Comparison of ENCODE assay signal across 8 mouse cellular contexts in genomic region chr6:33248894-33249758, GRCm38 (mm10). TPM values are rescaled to one million over a fixed set of nuclear protein-coding genes. Genes with fewer than 3 reads are reported as not detected.
DNase-seq lines count a peak whose midpoint lies in the region; ATAC-seq lines count a peak whose summit lies in the region.

TSS of gene Exoc4 (plus strand) at chr6:33249085.

- H3K27ac ChIP-seq in heart, embryonic 10.5 days, result peak within 1 kb of the TSS; percentile 96
- peak within 1 kb of the TSS; percentile 14; the same call in 1 of the 2 replicates for H3K27ac ChIP-seq in kidney, embryonic 15.5 days

- no peaks in the 10 kb centered on the region for H3K36me3 ChIP-seq in heart, embryonic 10.5 days
- no peaks in the 10 kb centered on the region for H3K36me3 ChIP-seq in kidney, embryonic 15.5 days

- H3K9me3 ChIP-seq in heart, embryonic 10.5 days, result no peaks in the 10 kb centered on the region
- no peaks in the 10 kb centered on the region for H3K9me3 ChIP-seq in kidney, embryonic 15.5 days (replicated peaks)

- peak; percentile 88 to 91 for DNase-seq in B cell, adult 2 months
- peak; percentile 99 for DNase-seq in brain, adult 2 months (ENCODE audit: low read depth, low spot score)
- peak; percentile 99 for DNase-seq in heart, embryonic 10.5 days (ENCODE audit: low spot score)
- DNase-seq in liver, result peak; percentile 93
- DNase-seq in spleen, postnatal 4 days (ENCODE audit: low spot score in 2 of 2), result peak; percentile 91 to 92

- peak within 1 kb of the TSS; percentile 98 for H3K4me3 ChIP-seq in heart, embryonic 10.5 days
- H3K4me3 ChIP-seq in kidney, embryonic 15.5 days (replicated peaks), result peak within 1 kb of the TSS; percentile 64

- ATAC-seq in erythroblast, adult 5-6 weeks (replicated peaks; ENCODE audit: low FRiP score, poor library complexity, severe bottlenecking), result peak; percentile 100
- ATAC-seq in kidney, embryonic 15.5 days (replicated peaks; ENCODE audit: low FRiP score), result peak; percentile 100
- ATAC-seq in monocyte, adult 5-6 weeks (replicated peaks; ENCODE audit: insufficient number of reproducible peaks, low FRiP score, low TSS enrichment, poor library complexity, severe bottlenecking), result peak; percentile 100

- 2% methylated on average over 32 of the region's 34 CpGs for WGBS in heart, embryonic 10.5 days
- 1% methylated on average over 34 of the region's 34 CpGs for WGBS in kidney, embryonic 15.5 days

- H3K9ac ChIP-seq in kidney, embryonic 15.5 days, result peak within 1 kb of the TSS; percentile 68

- peak within 1 kb of the TSS; percentile 76 for H3K4me2 ChIP-seq in kidney, embryonic 15.5 days

- H3K4me1 ChIP-seq in heart, embryonic 10.5 days, result peaks cover 19% of the 10 kb centered on the region; the same call in 1 of the 2 replicates
- H3K4me1 ChIP-seq in kidney, embryonic 15.5 days, result 0 out of 2 replicates have a peak, but pooled peaks cover 2% of the 10 kb centered on the region

- H3K27me3 ChIP-seq in heart, embryonic 10.5 days (ENCODE audit: insufficient read depth, poor library complexity, severe bottlenecking), result no peaks in the 10 kb centered on the region
- no peaks in the 10 kb centered on the region for H3K27me3 ChIP-seq in kidney, embryonic 15.5 days

RNA-seq across cellular contexts. Expression of gene Exoc4, which starts in this region (rescaled TPM):
- 14.8 and 15.7 TPM in 2 replicates for total RNA-seq in erythroblast, adult 5-6 weeks (2015; ENCODE audit: low replicate concordance)
- 18.1 and 20.6 TPM in 2 replicates for total RNA-seq in erythroblast, adult 5-6 weeks (2017; ENCODE audit: low replicate concordance)
- 36.7 and 37.5 TPM in 2 replicates for polyA plus RNA-seq in heart, embryonic 10.5 days (2016; fragmentation: Nextera tagmentation; extraction: Ambion mirVana)
- 34.5 and 39.9 TPM in 2 replicates for polyA plus RNA-seq in kidney, embryonic 15.5 days (2015; fragmentation: Nextera tagmentation; extraction: Ambion mirVana)
- total RNA-seq in monocyte, adult 5-6 weeks (2017), result 47.5 to 106 TPM (median 61.5 TPM) in 3 replicates

Comparison
In these comparisons a context has a peak if more than half of its experiments do, and no peak if none do; other contexts are left out.
1. Peak in every context shown above with its lines: DNase-seq, ATAC-seq, H3K4me3 ChIP-seq and H3K27ac ChIP-seq.